Mouse (Mus musculus): Measurements from ENCODE around the gene Gm13287. TPM values are rescaled to one million over a fixed set of nuclear protein-coding genes. Genes with fewer than 3 reads are reported as not detected.
"Not testable (repeated sequence)": the region's sequence is repeated elsewhere in the genome, so short reads cannot be mapped to it uniquely, and the experiment has no call there.

Gene Gm13287
- polyA plus RNA-seq, 1 experiment from 2014 or later = not detected

DNA sequence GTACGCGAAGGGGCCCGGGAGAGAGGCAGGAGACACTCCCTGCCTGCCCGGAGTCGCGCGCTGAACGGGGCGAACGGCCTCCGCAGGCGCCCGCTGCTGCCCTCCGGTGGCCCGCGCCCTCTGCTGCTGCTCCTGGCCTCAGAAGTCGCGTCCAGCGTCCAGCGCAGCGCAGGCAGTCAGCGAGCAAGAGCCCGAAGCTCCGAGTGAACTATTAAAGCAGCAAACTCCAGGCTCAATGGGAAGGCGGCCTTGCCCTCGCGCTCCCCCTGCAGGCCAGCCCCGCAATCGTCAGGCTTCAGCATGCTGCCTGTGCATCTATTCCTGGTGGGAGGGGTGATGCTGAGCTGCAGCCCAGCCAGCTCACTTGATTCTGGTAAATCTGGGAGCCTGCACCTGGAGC is 26.4 kb upstream of the Gm13287 start, which contains the start of gene Gm13289:
Gene Gm13289 (plus strand): TSS at position 301 of the 400 bp plus-strand sequence.
- H3K27ac ChIP-seq; H3K4me3 ChIP-seq; H3K9ac ChIP-seq; H3K27me3 ChIP-seq; H3K4me2 ChIP-seq; H3K4me1 ChIP-seq; H3K9me3 ChIP-seq; H3K36me3 ChIP-seq; ATAC-seq (ENCODE audit: borderline replicate concordance, extremely low read depth, low FRiP score, low TSS enrichment): not testable (repeated sequence)
- no CpG with 5 or more reads among the region's 29 CpGs for WGBS

DNA sequence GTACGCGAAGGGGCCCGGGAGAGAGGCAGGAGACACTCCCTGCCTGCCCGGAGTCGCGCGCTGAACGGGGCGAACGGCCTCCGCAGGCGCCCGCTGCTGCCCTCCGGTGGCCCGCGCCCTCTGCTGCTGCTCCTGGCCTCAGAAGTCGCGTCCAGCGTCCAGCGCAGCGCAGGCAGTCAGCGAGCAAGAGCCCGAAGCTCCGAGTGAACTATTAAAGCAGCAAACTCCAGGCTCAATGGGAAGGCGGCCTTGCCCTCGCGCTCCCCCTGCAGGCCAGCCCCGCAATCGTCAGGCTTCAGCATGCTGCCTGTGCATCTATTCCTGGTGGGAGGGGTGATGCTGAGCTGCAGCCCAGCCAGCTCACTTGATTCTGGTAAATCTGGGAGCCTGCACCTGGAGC is 23.5 kb upstream of the Gm13287 start, which contains the start of gene Gm13272:
Gene Gm13272 (plus strand): TSS at position 301 of the 400 bp plus-strand sequence.
- H3K27ac ChIP-seq; H3K27me3 ChIP-seq; ATAC-seq (ENCODE audit: borderline replicate concordance, extremely low read depth, low FRiP score, low TSS enrichment); H3K4me1 ChIP-seq; H3K4me2 ChIP-seq; H3K4me3 ChIP-seq; H3K36me3 ChIP-seq; H3K9ac ChIP-seq; H3K9me3 ChIP-seq: not testable (repeated sequence)
- no CpG with 5 or more reads among the region's 29 CpGs for WGBS

DNA sequence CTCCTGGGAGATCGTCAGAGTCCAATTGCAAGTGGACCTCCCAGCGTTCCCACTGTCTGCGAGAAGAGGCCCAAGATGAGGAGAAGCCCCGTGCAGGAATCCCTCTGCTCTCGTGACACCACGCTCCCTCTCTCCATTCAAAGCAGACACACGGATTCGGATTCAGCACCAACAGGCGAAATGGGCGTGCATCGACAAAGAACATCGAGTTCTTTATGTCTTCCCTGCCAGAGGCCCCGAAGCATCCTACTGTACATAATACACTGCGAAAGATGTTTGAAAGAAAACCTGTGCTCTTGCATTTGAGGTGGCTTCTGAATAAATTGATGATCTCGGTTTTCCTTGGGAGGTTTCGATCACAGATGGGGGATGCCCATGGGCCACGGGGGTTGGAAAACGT is 22.7 kb upstream of the Gm13287 start:
- not testable (repeated sequence) for H3K4me1 ChIP-seq; ATAC-seq (ENCODE audit: borderline replicate concordance, extremely low read depth, low FRiP score, low TSS enrichment); H3K4me2 ChIP-seq; H3K27me3 ChIP-seq; H3K4me3 ChIP-seq; H3K36me3 ChIP-seq; H3K27ac ChIP-seq; H3K9me3 ChIP-seq; H3K9ac ChIP-seq
- WGBS = 50% methylated on average over 16 of the region's 18 CpGs

DNA sequence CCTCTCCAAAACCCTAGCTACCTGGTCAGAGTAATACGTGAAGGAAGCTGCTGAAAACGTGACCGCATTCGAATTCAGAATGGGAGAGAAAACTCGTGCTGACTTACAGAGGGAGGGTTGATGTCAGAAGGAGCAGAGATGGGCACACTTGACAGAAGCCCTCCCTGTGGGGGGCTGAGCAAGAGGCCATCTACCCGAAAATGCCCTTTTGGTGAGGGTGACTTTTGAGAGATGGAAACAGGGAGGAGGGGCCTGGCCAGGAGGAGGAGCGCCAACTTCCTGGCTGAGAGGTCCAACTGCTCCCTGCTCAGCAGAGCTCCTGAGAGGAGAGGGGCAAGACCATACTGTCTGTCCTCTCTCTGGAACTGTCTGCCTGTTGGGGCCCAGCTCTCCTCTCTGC is 21.2 kb upstream of the Gm13287 start, which contains the start of gene Ifnz:
Gene Ifnz (plus strand): TSS at position 301 of the 400 bp plus-strand sequence.
- not testable (repeated sequence) for H3K4me1 ChIP-seq; ATAC-seq (ENCODE audit: borderline replicate concordance, extremely low read depth, low FRiP score, low TSS enrichment); H3K9me3 ChIP-seq; H3K9ac ChIP-seq; H3K36me3 ChIP-seq; H3K27me3 ChIP-seq
- Histone ChIP-seq H3K27ac (peak within 1 kb of the TSS; percentile 75; the same call in 1 of the 2 replicates), H3K4me3 (peak within 1 kb of the TSS; percentile 23; the same call in 1 of the 2 replicates), H3K4me2 (peak within 1 kb of the TSS; percentile 51)
- 12% methylated on average over 4 of the region's 7 CpGs for WGBS

DNA sequence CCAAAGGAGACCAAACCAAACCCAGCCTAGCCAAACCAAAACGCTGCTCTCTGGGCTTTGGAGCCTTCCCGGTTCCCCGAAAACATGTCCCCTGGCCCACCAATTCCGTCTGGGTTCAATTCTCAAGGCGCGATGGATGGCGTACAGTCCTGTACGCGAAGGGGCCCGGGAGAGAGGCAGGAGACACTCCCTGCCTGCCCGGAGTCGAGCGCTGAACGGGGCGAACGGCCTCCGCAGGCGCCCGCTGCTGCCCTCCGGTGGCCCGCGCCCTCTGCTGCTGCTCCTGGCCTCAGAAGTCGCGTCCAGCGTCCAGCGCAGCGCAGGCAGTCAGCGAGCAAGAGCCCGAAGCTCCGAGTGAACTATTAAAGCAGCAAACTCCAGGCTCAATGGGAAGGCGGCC is 20.7 kb upstream of the Gm13287 start:
- WGBS = 0% methylated on average over 17 of the region's 31 CpGs
- not testable (repeated sequence) for H3K36me3 ChIP-seq; ATAC-seq (ENCODE audit: borderline replicate concordance, extremely low read depth, low FRiP score, low TSS enrichment); H3K9me3 ChIP-seq; H3K9ac ChIP-seq; H3K4me1 ChIP-seq; H3K27me3 ChIP-seq
- H3K4me2 ChIP-seq = peak overlapping the region; percentile 51
- H3K27ac ChIP-seq = peak overlapping the region; percentile 75; the same call in 1 of the 2 replicates
- peak overlapping the region; percentile 23; the same call in 1 of the 2 replicates for H3K4me3 ChIP-seq

DNA sequence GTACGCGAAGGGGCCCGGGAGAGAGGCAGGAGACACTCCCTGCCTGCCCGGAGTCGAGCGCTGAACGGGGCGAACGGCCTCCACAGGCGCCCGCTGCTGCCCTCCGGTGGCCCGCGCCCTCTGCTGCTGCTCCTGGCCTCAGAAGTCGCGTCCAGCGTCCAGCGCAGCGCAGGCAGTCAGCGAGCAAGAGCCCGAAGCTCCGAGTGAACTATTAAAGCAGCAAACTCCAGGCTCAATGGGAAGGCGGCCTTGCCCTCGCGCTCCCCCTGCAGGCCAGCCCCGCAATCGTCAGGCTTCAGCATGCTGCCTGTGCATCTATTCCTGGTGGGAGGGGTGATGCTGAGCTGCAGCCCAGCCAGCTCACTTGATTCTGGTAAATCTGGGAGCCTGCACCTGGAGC is 17.6 kb upstream of the Gm13287 start, which contains the start of gene Gm13276:
Gene Gm13276 (plus strand): TSS at position 301 of the 400 bp plus-strand sequence.
- not testable (repeated sequence) for H3K36me3 ChIP-seq; H3K4me3 ChIP-seq; ATAC-seq (ENCODE audit: borderline replicate concordance, extremely low read depth, low FRiP score, low TSS enrichment); H3K9me3 ChIP-seq; H3K4me2 ChIP-seq; H3K27me3 ChIP-seq; H3K9ac ChIP-seq; H3K4me1 ChIP-seq; H3K27ac ChIP-seq
- no CpG with 5 or more reads among the region's 27 CpGs for WGBS

DNA sequence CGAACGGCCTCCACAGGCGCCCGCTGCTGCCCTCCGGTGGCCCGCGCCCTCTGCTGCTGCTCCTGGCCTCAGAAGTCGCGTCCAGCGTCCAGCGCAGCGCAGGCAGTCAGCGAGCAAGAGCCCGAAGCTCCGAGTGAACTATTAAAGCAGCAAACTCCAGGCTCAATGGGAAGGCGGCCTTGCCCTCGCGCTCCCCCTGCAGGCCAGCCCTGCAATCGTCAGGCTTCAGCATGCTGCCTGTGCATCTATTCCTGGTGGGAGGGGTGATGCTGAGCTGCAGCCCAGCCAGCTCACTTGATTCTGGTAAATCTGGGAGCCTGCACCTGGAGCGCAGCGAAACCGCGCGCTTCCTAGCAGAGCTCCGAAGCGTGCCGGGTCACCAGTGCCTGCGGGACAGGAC is 14.7 kb upstream of the Gm13287 start, which contains the start of gene Gm13277:
Gene Gm13277 (plus strand): TSS at position 231 of the 400 bp plus-strand sequence.
- WGBS = 0% methylated on average over 4 of the region's 28 CpGs
- not testable (repeated sequence) for H3K36me3 ChIP-seq; H3K27me3 ChIP-seq; H3K9ac ChIP-seq; H3K4me2 ChIP-seq; H3K4me1 ChIP-seq; ATAC-seq (ENCODE audit: borderline replicate concordance, extremely low read depth, low FRiP score, low TSS enrichment); H3K27ac ChIP-seq; H3K9me3 ChIP-seq; H3K4me3 ChIP-seq

DNA sequence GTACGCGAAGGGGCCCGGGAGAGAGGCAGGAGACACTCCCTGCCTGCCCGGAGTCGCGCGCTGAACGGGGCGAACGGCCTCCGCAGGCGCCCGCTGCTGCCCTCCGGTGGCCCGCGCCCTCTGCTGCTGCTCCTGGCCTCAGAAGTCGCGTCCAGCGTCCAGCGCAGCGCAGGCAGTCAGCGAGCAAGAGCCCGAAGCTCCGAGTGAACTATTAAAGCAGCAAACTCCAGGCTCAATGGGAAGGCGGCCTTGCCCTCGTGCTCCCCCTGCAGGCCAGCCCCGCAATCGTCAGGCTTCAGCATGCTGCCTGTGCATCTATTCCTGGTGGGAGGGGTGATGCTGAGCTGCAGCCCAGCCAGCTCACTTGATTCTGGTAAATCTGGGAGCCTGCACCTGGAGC is 11.8 kb upstream of the Gm13287 start, which contains the start of gene Gm13278:
Gene Gm13278 (plus strand): TSS at position 301 of the 400 bp plus-strand sequence.
- not testable (repeated sequence) for ATAC-seq (ENCODE audit: borderline replicate concordance, extremely low read depth, low FRiP score, low TSS enrichment); H3K27ac ChIP-seq; H3K9ac ChIP-seq; H3K4me1 ChIP-seq; H3K36me3 ChIP-seq; H3K4me2 ChIP-seq; H3K4me3 ChIP-seq; H3K27me3 ChIP-seq; H3K9me3 ChIP-seq
- WGBS = no CpG with 5 or more reads among the region's 28 CpGs

DNA sequence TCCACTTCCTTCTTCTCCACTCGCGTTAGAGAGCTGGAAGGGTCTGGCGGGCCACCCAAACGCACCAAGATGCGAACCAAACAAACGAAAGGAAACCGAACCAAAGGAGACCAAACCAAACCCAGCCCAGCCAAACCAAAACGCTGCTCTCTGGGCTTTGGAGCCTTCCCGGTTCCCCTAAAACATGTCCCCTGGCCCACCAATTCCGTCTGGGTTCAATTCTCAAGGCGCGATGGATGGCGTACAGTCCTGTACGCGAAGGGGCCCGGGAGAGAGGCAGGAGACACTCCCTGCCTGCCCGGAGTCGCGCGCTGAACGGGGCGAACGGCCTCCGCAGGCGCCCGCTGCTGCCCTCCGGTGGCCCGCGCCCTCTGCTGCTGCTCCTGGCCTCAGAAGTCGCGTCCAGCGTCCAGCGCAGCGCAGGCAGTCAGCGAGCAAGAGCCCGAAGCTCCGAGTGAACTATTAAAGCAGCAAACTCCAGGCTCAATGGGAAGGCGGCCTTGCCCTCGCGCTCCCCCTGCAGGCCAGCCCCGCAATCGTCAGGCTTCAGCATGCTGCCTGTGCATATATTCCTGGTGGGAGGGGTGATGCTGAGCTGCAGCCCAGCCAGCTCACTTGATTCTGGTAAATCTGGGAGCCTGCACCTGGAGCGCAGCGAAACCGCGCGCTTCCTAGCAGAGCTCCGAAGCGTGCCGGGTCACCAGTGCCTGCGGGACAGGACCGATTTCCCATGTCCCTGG is 8.9 kb upstream of the Gm13287 start, which contains the start of gene Gm13275:
Gene Gm13275 (plus strand): TSS at position 552 of the 740 bp plus-strand sequence.
- not testable (repeated sequence) for H3K4me1 ChIP-seq; H3K36me3 ChIP-seq; H3K27me3 ChIP-seq; H3K27ac ChIP-seq; H3K9me3 ChIP-seq; H3K4me3 ChIP-seq; ATAC-seq (ENCODE audit: borderline replicate concordance, extremely low read depth, low FRiP score, low TSS enrichment); H3K9ac ChIP-seq; H3K4me2 ChIP-seq
- 0% methylated on average over 10 of the region's 52 CpGs for WGBS

DNA sequence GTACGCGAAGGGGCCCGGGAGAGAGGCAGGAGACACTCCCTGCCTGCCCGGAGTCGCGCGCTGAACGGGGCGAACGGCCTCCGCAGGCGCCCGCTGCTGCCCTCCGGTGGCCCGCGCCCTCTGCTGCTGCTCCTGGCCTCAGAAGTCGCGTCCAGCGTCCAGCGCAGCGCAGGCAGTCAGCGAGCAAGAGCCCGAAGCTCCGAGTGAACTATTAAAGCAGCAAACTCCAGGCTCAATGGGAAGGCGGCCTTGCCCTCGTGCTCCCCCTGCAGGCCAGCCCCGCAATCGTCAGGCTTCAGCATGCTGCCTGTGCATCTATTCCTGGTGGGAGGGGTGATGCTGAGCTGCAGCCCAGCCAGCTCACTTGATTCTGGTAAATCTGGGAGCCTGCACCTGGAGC is 6.0 kb upstream of the Gm13287 start, which contains the start of gene Gm13279:
Gene Gm13279 (plus strand): TSS at position 301 of the 400 bp plus-strand sequence.
- not testable (repeated sequence) for ATAC-seq (ENCODE audit: borderline replicate concordance, extremely low read depth, low FRiP score, low TSS enrichment); H3K27me3 ChIP-seq; H3K27ac ChIP-seq; H3K4me2 ChIP-seq; H3K9me3 ChIP-seq; H3K9ac ChIP-seq; H3K4me3 ChIP-seq; H3K36me3 ChIP-seq; H3K4me1 ChIP-seq
- no CpG with 5 or more reads among the region's 28 CpGs for WGBS

DNA sequence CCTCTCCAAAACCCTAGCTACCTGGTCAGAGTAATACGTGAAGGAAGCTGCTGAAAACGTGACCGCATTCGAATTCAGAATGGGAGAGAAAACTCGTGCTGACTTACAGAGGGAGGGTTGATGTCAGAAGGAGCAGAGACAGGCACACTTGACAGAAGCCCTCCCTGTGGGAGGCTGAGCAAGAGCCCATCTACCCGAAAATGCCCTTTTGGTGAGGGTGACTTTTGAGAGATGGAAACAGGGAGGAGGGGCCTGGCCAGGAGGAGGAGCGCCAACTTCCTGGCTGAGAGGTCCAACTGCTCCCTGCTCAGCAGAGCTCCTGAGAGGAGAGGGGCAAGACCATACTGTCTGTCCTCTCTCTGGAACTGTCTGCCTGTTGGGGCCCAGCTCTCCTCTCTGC is 3.7 kb upstream of the Gm13287 start, which contains the start of gene Gm13285:
Gene Gm13285 (plus strand): TSS at position 301 of the 400 bp plus-strand sequence.
- not testable (repeated sequence) for H3K9me3 ChIP-seq; ATAC-seq (ENCODE audit: borderline replicate concordance, extremely low read depth, low FRiP score, low TSS enrichment); H3K4me2 ChIP-seq; H3K36me3 ChIP-seq; H3K4me3 ChIP-seq; H3K27ac ChIP-seq; H3K9ac ChIP-seq; H3K4me1 ChIP-seq; H3K27me3 ChIP-seq
- WGBS = 15% methylated on average over 6 of the region's 7 CpGs

DNA sequence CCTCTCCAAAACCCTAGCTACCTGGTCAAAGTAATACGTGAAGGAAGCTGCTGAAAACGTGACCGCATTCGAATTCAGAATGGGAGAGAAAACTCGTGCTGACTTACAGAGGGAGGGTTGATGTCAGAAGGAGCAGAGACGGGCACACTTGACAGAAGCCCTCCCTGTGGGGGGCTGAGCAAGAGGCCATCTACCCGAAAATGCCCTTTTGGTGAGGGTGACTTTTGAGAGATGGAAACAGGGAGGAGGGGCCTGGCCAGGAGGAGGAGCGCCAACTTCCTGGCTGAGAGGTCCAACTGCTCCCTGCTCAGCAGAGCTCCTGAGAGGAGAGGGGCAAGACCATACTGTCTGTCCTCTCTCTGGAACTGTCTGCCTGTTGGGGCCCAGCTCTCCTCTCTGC is 2.2 kb downstream of the Gm13287 start, which contains the start of gene Gm13288:
Gene Gm13288 (plus strand): TSS at position 301 of the 400 bp plus-strand sequence.
- not testable (repeated sequence) for ATAC-seq (ENCODE audit: borderline replicate concordance, extremely low read depth, low FRiP score, low TSS enrichment); H3K27me3 ChIP-seq; H3K4me1 ChIP-seq; H3K9me3 ChIP-seq; H3K36me3 ChIP-seq; H3K9ac ChIP-seq
- 0 out of 2 replicates have a peak within 1 kb of the TSS, but pooled peaks have one; percentile 63 for H3K27ac ChIP-seq
- peak within 1 kb of the TSS; percentile 25; the same call in 1 of the 2 replicates for H3K4me3 ChIP-seq
- peak within 1 kb of the TSS; percentile 38 for H3K4me2 ChIP-seq
- WGBS = no CpG with 5 or more reads among the region's 8 CpGs
